Mouse (Mus musculus) cortical plate, adult 2 months (tissue): ENCODE measurements around the gene Lin54.

Experiments
- CTCF ChIP-seq: fragments of 200-500 bp; IDR thresholded peaks from 2 replicates; pipeline ENCODE4 v1.5.1; 2011; ENCODE audit warnings: mild to moderate bottlenecking, control low read depth, low read length; ENCODE audit not compliant: insufficient read depth; ENCODE audit errors: extremely low read depth
- POLR2A ChIP-seq: fragments of 200-500 bp; IDR thresholded peaks from 2 replicates; pipeline ENCODE4 v1.6.1; 2011; ENCODE audit warnings: mild to moderate bottlenecking, low read length, control low read depth; ENCODE audit not compliant: insufficient read depth; ENCODE audit errors: extremely low read depth

- TF ChIP-seq CTCF (no peak), POLR2A (no peak)
These were observed 25.7 kb upstream of the Lin54 start for GRCm38 (mm10) chr5:100526164-100526563.
